In genomic region chr2:27901525-27902245, GRCm38 (mm10) we compare ENCODE assay signal across 16 mouse cellular contexts. TPM values are rescaled to one million over a fixed set of nuclear protein-coding genes. Genes with fewer than 3 reads are reported as not detected.
A peak's percentile ranks its signal among the peaks of the same experiment; 100 is the strongest.
DNase-seq lines count a peak whose midpoint lies in the region; ATAC-seq and TF ChIP-seq lines count a peak whose summit lies in the region.
"Had no signal": no experiment of that assay in that cellular context is flagged by ENCODE, and none has a peak within 500 bp of the region (broad histone marks: within the 10 kb centered on the region; RNA-seq: fewer than 3 reads in every experiment).

No protein-coding gene starts in this region.

- no peak for TF ChIP-seq POLR2A in lung, adult 2 months (IDR thresholded peaks at IDR 0.05; ENCODE audit: borderline replicate concordance, extremely low read depth, low read depth, low read length)

- H3K4me1 ChIP-seq in embryonic facial prominence, embryonic 13.5 days, result peaks cover 61% of the 10 kb centered on the region
- peaks cover 35% of the 10 kb centered on the region for H3K4me1 ChIP-seq in embryonic facial prominence, embryonic 10.5 days
- H3K4me1 ChIP-seq in heart, embryonic 14.5 days (ENCODE audit: control insufficient read depth in 2 of 2, insufficient read depth in 2 of 2, low read length in 2 of 2), result peaks cover 14 to 34% of the 10 kb centered on the region in 2 experiments
- 0 out of 2 replicates have a peak, but pooled peaks cover 2% of the 10 kb centered on the region for H3K4me1 ChIP-seq in lung, adult 2 months (ENCODE audit: control insufficient read depth, insufficient read depth, low read length)

- H3K9ac ChIP-seq in embryonic facial prominence, embryonic 13.5 days, result no peak overlapping the region
- H3K9ac ChIP-seq in heart, embryonic 14.5 days (ENCODE audit: low read length), result 0 out of 2 replicates have a peak overlapping the region, but pooled peaks have one; percentile 8
- H3K9ac ChIP-seq: liver, embryonic 14.5 days; neural tube, embryonic 12.5 days had no signal

- WGBS in embryonic facial prominence, embryonic 13.5 days, result 80% methylated on average over 9 of the region's 9 CpGs
- WGBS in embryonic facial prominence, embryonic 10.5 days, result 81% methylated on average over 9 of the region's 9 CpGs
- 35% methylated on average over 9 of the region's 9 CpGs for WGBS in heart, embryonic 14.5 days
- WGBS in lung, adult 2 months, result 72% methylated on average over 9 of the region's 9 CpGs

- peaks cover 7% of the 10 kb centered on the region; the same call in 1 of the 2 replicates for H3K36me3 ChIP-seq in embryonic facial prominence, embryonic 13.5 days
- H3K36me3 ChIP-seq in embryonic facial prominence, embryonic 10.5 days (replicated peaks), result no peaks in the 10 kb centered on the region
- H3K36me3 ChIP-seq in heart, embryonic 14.5 days (ENCODE audit: control insufficient read depth, insufficient read depth, low read length), result no peaks in the 10 kb centered on the region
- H3K36me3 ChIP-seq: neural tube, embryonic 12.5 days had no signal

- TF ChIP-seq CTCF in lung, adult 2 months (IDR thresholded peaks at IDR 0.05; ENCODE audit: insufficient read depth, low read length), result no peak

- DNase-seq in embryonic facial prominence, embryonic 10.5 days (ENCODE audit: low spot score), result no peak
- no peak for DNase-seq in heart, postnatal 4 days
- DNase-seq in lung, postnatal 10 days, result peak; percentile 42
- no peak for DNase-seq in lung, adult 2 months
- no peak for DNase-seq in T-cell, adult 2 months (ENCODE audit: low spot score)
- no peak for DNase-seq in right cerebral cortex, postnatal 25 days
- DNase-seq: adrenal gland, adult 2 months; gastrocnemius, postnatal 10 days; right cerebral cortex, postnatal 14 days; thymus, postnatal 25 days had no signal

- no peaks in the 10 kb centered on the region for H3K9me3 ChIP-seq in embryonic facial prominence, embryonic 13.5 days
- no peaks in the 10 kb centered on the region for H3K9me3 ChIP-seq in embryonic facial prominence, embryonic 10.5 days
- H3K9me3 ChIP-seq in heart, embryonic 14.5 days (ENCODE audit: control insufficient read depth, low read length), result no peaks in the 10 kb centered on the region
- H3K9me3 ChIP-seq: neural tube, embryonic 12.5 days had no signal

- H3K27ac ChIP-seq in embryonic facial prominence, embryonic 13.5 days, result peak overlapping the region; percentile 51; the same call in 1 of the 2 replicates
- no peak overlapping the region for H3K27ac ChIP-seq in embryonic facial prominence, embryonic 10.5 days (replicated peaks)
- peak overlapping the region in 1 of 2 experiments; percentile 61; a peak in 3 of 4 replicates for H3K27ac ChIP-seq in heart, embryonic 14.5 days (replicated peaks in 1 of 2; ENCODE audit: control insufficient read depth in 1 of 2, insufficient read depth in 1 of 2, low read depth in 2 of 2, low read length in 2 of 2)
- H3K27ac ChIP-seq: hindbrain, postnatal 0 days; liver, embryonic 14.5 days; neural tube, embryonic 12.5 days had no signal

- no peak for ATAC-seq in embryonic facial prominence, embryonic 13.5 days (ENCODE audit: insufficient number of reproducible peaks, insufficient read depth, low FRiP score, low TSS enrichment, low read depth)
- no peak for ATAC-seq in heart, embryonic 14.5 days (ENCODE audit: insufficient number of reproducible peaks, insufficient read depth, low FRiP score, low read depth)
- ATAC-seq: forebrain, embryonic 16.5 days; hindbrain, postnatal 0 days had no signal

- H3K27me3 ChIP-seq in embryonic facial prominence, embryonic 13.5 days, result no peaks in the 10 kb centered on the region
- no peaks in the 10 kb centered on the region for H3K27me3 ChIP-seq in embryonic facial prominence, embryonic 10.5 days (replicated peaks; ENCODE audit: low read depth, poor library complexity, severe bottlenecking)
- H3K27me3 ChIP-seq in heart, embryonic 14.5 days (ENCODE audit: control insufficient read depth, insufficient read depth, low read length), result no peaks in the 10 kb centered on the region
- H3K27me3 ChIP-seq: neural tube, embryonic 12.5 days had no signal

- no peak overlapping the region for H3K4me2 ChIP-seq in embryonic facial prominence, embryonic 13.5 days
- H3K4me2 ChIP-seq in heart, embryonic 14.5 days (ENCODE audit: low read length), result no peak overlapping the region
- H3K4me2 ChIP-seq: neural tube, embryonic 12.5 days had no signal

- H3K4me3 ChIP-seq in embryonic facial prominence, embryonic 13.5 days, result no peak overlapping the region
- H3K4me3 ChIP-seq in embryonic facial prominence, embryonic 10.5 days, result no peak overlapping the region
- no peak overlapping the region for H3K4me3 ChIP-seq in heart, embryonic 14.5 days (ENCODE audit: control insufficient read depth in 1 of 2, insufficient read depth in 1 of 2, low read depth in 1 of 2, low read length in 2 of 2)
- no peak overlapping the region for H3K4me3 ChIP-seq in lung, adult 2 months (replicated peaks; ENCODE audit: extremely low read depth, low read depth, low read length)
- H3K4me3 ChIP-seq: neural tube, embryonic 12.5 days had no signal

RNA-seq across cellular contexts. Expression of gene Col5a1, which starts 15.5 kb away (rescaled TPM):
- polyA plus RNA-seq in embryonic facial prominence, embryonic 13.5 days (2015; fragmentation: Nextera tagmentation; extraction: Ambion mirVana), result 104 and 111 TPM in 2 replicates
- 16.5 and 19.3 TPM in 2 replicates for polyA plus RNA-seq in embryonic facial prominence, embryonic 10.5 days (2016; fragmentation: Nextera tagmentation; extraction: Ambion mirVana)
- 62.9 and 70.0 TPM in 2 replicates for polyA plus RNA-seq in heart, embryonic 14.5 days (2014; fragmentation: Nextera tagmentation; extraction: Ambion mirVana)
- 100 to 1,000 TPM; 167 to 185 TPM for total RNA-seq in heart, postnatal 4 days (2021)
- polyA plus RNA-seq in lung, adult 2 months (2012; rRNA removed), result 18.5 and 18.8 TPM in 2 replicates
